Mouse (Mus musculus) hindbrain, embryonic 15.5 days (tissue): ENCODE data around the gene Higd2a. TPM values are rescaled to one million over a fixed set of nuclear protein-coding genes. Genes with fewer than 3 reads are reported as not detected.
A peak's percentile ranks its signal among the peaks of the same experiment; 100 is the strongest.

Experiments
- ATAC-seq: fragments of 200-750 bp; cut with Nextera tagmentation; 2 replicates; pipeline ENCODE4 v1.8.0; 2017; ENCODE audit warnings: low read depth, moderate number of reproducible peaks, moderate TSS enrichment; ENCODE audit not compliant: low FRiP score
- H3K27ac ChIP-seq: fragments of 300-500 bp; sonication (generic); replicated peaks from 2 replicates; pipeline ENCODE4 v1.5.1; 2015; ENCODE audit warnings: mild to moderate bottlenecking, inconsistent platforms
- H3K27me3 ChIP-seq: fragments of 300-500 bp; sonication (generic); 2 replicates; pipeline ENCODE4 v1.6.1; 2015; ENCODE audit warnings: control low read depth, inconsistent platforms
- H3K36me3 ChIP-seq: fragments of 300-500 bp; sonication (generic); 2 replicates; pipeline ENCODE4 v1.6.1; 2015; ENCODE audit warnings: control low read depth, inconsistent platforms
- H3K4me1 ChIP-seq: fragments of 300-500 bp; sonication (generic); replicated peaks from 2 replicates; pipeline ENCODE4 v1.6.1; 2015; ENCODE audit warnings: control low read depth, inconsistent platforms
- H3K4me2 ChIP-seq: fragments of 300-500 bp; sonication (generic); 2 replicates; pipeline ENCODE4 v1.6.1; 2015; ENCODE audit warnings: moderate library complexity, mild to moderate bottlenecking, inconsistent platforms
- H3K4me3 ChIP-seq: fragments of 300-500 bp; sonication (generic); 2 replicates; pipeline ENCODE4 v1.5.1; 2015; ENCODE audit warnings: mild to moderate bottlenecking, inconsistent platforms
- H3K9ac ChIP-seq: fragments of 300-500 bp; sonication (generic); 2 replicates; pipeline ENCODE4 v1.6.1; 2015; ENCODE audit warnings: inconsistent platforms
- H3K9me3 ChIP-seq: fragments of 300-500 bp; sonication (generic); 2 replicates; pipeline ENCODE4 v1.6.1; 2016; ENCODE audit warnings: control low read depth, inconsistent platforms
- WGBS: fragments of 180-500 bp; shearing (Covaris S2); methylation state at CpG from one replicate; pipeline ENCODE4 v1.1.7; 2015; 5-methylcytosine and 5-hydroxymethylcytosine counted together
- polyA plus RNA-seq: library from polyadenylated mRNA; unstranded; fragments of >200 nt; fragmentation: Nextera tagmentation; extraction: Ambion mirVana; gene quantifications from 2 replicates; pipeline ENCODE4 v1.2.1, GENCODE M21; 2015

The Higd2a gene
- polyA plus RNA-seq, 1 experiment from 2014 or later: 261 TPM

- H3K4me3 ChIP-seq: no peak overlapping the region
- 0 out of 2 replicates have a peak, but pooled peaks cover 2% of the 10 kb centered on the region for H3K27me3 ChIP-seq
- H3K4me2 ChIP-seq: no peak overlapping the region
- no peak overlapping the region for H3K9ac ChIP-seq
- no peaks in the 10 kb centered on the region for H3K9me3 ChIP-seq
- WGBS: 41% methylated on average over 5 of the region's 5 CpGs
- H3K36me3 ChIP-seq: no peaks in the 10 kb centered on the region
- H3K4me1 ChIP-seq: peaks cover 9% of the 10 kb centered on the region
- no peak for ATAC-seq
- H3K27ac ChIP-seq: no peak overlapping the region
Observed at GRCm38 (mm10) chr13:54568380-54568779, 21.6 kb upstream of the Higd2a start.

DNA sequence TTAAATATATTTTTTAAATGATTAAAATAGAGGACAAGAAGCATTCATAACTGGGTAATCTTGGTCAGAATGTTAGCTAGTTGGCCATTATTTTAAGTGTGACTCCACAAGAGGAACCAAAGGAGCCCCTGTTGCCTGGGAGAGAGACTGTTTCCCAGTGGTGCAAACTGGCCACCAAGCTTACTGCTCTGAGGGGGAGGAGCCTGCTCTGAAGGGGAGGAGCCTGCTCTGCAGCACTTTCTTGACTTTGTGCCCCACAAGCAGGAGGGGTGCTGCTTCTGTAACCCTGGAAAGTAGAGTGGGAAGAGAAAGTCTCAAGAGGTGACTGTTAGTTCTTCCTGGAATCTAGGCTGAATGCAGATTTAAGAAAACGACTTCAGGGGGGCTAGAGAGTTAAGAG lies 20.7 kb upstream of the Higd2a start:
- Histone ChIP-seq H3K9ac (no peak overlapping the region), H3K4me2 (no peak overlapping the region), H3K4me3 (no peak overlapping the region), H3K36me3 (no peaks in the 10 kb centered on the region), H3K27ac (no peak overlapping the region), H3K4me1 (peaks cover 3% of the 10 kb centered on the region), H3K27me3 (0 out of 2 replicates have a peak, but pooled peaks cover 7% of the 10 kb centered on the region), H3K9me3 (no peaks in the 10 kb centered on the region)
- WGBS: 50% methylated on average over 1 of the region's 1 CpGs
- ATAC-seq: no peak

- H3K4me1 ChIP-seq: peaks cover 7% of the 10 kb centered on the region
- H3K4me2 ChIP-seq: no peak overlapping the region
- no peak for ATAC-seq
- H3K4me3 ChIP-seq: no peak overlapping the region
- H3K36me3 ChIP-seq: no peaks in the 10 kb centered on the region
- 83% methylated on average over 4 of the region's 4 CpGs for WGBS
- no peak overlapping the region for H3K27ac ChIP-seq
- no peaks in the 10 kb centered on the region for H3K9me3 ChIP-seq
- 0 out of 2 replicates have a peak, but pooled peaks cover 7% of the 10 kb centered on the region for H3K27me3 ChIP-seq
- H3K9ac ChIP-seq: no peak overlapping the region
Observed at GRCm38 (mm10) chr13:54570736-54571135, 19.3 kb upstream of the Higd2a start.

DNA sequence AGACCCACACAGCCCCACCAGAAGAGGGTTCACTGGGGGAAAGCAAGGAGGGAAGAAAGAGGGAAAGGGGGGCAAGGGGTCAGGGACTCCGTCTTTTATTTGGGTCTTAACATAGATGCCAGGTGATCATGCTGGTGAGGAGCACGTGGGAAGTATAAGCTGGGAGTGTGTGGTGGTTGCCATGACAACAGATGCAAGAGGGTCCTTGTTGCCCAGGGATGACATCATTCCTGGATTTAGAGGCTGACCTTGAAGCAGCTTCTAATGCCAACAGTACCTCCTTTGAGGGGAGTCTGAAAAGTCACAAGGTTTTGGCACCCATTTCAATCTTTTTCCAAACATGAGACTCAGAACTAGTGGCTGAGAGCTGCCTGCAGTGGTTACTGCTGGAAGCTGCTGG lies 18.4 kb upstream of the Higd2a start:
- H3K27me3 ChIP-seq: 0 out of 2 replicates have a peak, but pooled peaks cover 7% of the 10 kb centered on the region
- H3K4me1 ChIP-seq: peaks cover 16% of the 10 kb centered on the region
- H3K36me3 ChIP-seq: no peaks in the 10 kb centered on the region
- H3K4me3 ChIP-seq: no peak overlapping the region
- H3K27ac ChIP-seq: no peak overlapping the region
- ATAC-seq: no peak
- H3K9me3 ChIP-seq: no peaks in the 10 kb centered on the region
- no peak overlapping the region for H3K9ac ChIP-seq
- H3K4me2 ChIP-seq: no peak overlapping the region
- 38% methylated on average over 2 of the region's 2 CpGs for WGBS

DNA sequence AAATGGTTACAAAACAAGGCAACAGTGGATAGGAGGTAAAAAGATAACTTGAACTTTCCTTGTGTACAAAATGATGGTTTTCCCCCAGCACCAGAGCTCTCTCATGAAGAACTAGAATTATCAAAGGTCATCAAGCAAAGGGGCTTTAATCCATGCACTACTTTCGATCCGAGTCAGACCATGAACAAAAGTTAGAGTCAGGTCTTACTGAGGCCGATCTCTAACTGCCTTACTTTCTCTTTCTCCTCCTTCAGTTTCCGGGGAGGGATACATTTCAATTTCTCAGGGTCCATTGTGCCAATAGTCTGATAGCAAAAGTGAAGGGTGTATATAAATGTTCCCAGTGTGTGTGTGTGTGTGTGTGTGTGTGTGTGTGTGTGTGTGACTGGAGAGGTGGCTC lies 17.4 kb upstream of the Higd2a start:
- H3K27me3 ChIP-seq: 0 out of 2 replicates have a peak, but pooled peaks cover 7% of the 10 kb centered on the region
- no peak for ATAC-seq
- no peaks in the 10 kb centered on the region for H3K9me3 ChIP-seq
- 84% methylated on average over 4 of the region's 4 CpGs for WGBS
- H3K4me1 ChIP-seq: peaks cover 24% of the 10 kb centered on the region
- H3K36me3 ChIP-seq: peaks cover 6% of the 10 kb centered on the region; the same call in 1 of the 2 replicates
- no peak overlapping the region for H3K4me2 ChIP-seq
- H3K27ac ChIP-seq: no peak overlapping the region
- no peak overlapping the region for H3K9ac ChIP-seq
- no peak overlapping the region for H3K4me3 ChIP-seq

- peak within 1 kb of the TSS; percentile 80 for H3K27ac ChIP-seq
Observed at GRCm38 (mm10) chr13:54574854-54575481, 15.0 kb upstream of the Higd2a start, which contains the start of gene Arl10. TSS of gene Arl10 (plus strand) at chr13:54575015.

GRCm38 (mm10) chr13:54575489-54575888 lies 14.5 kb upstream of the Higd2a start:
- Histone ChIP-seq H3K27me3 (0 out of 2 replicates have a peak, but pooled peaks cover 7% of the 10 kb centered on the region), H3K4me1 (peaks cover 28% of the 10 kb centered on the region), H3K4me2 (peak overlapping the region; percentile 94), H3K9ac (peak overlapping the region; percentile 89), H3K9me3 (no peaks in the 10 kb centered on the region), H3K36me3 (peaks cover 18% of the 10 kb centered on the region), H3K4me3 (peak overlapping the region; percentile 71), H3K27ac (peak overlapping the region; percentile 80)
- 1% methylated on average over 19 of the region's 19 CpGs for WGBS
- 0 out of 2 replicates have a peak, but pooled peaks have one; percentile 10 for ATAC-seq

More at GRCm38 (mm10) chr13:54574854-54575481, 15.0 kb upstream of the Higd2a start, which contains the start of gene Arl10:
- Histone ChIP-seq H3K27me3 (0 out of 2 replicates have a peak, but pooled peaks cover 7% of the 10 kb centered on the region), H3K4me1 (peaks cover 28% of the 10 kb centered on the region), H3K4me2 (peak within 1 kb of the TSS; percentile 94), H3K36me3 (peaks cover 18% of the 10 kb centered on the region), H3K4me3 (peak within 1 kb of the TSS; percentile 71), H3K9me3 (no peaks in the 10 kb centered on the region), H3K9ac (peak within 1 kb of the TSS; percentile 89)
- ATAC-seq: peak; percentile 92
- under 1% methylated on average over 54 of the region's 55 CpGs for WGBS

DNA sequence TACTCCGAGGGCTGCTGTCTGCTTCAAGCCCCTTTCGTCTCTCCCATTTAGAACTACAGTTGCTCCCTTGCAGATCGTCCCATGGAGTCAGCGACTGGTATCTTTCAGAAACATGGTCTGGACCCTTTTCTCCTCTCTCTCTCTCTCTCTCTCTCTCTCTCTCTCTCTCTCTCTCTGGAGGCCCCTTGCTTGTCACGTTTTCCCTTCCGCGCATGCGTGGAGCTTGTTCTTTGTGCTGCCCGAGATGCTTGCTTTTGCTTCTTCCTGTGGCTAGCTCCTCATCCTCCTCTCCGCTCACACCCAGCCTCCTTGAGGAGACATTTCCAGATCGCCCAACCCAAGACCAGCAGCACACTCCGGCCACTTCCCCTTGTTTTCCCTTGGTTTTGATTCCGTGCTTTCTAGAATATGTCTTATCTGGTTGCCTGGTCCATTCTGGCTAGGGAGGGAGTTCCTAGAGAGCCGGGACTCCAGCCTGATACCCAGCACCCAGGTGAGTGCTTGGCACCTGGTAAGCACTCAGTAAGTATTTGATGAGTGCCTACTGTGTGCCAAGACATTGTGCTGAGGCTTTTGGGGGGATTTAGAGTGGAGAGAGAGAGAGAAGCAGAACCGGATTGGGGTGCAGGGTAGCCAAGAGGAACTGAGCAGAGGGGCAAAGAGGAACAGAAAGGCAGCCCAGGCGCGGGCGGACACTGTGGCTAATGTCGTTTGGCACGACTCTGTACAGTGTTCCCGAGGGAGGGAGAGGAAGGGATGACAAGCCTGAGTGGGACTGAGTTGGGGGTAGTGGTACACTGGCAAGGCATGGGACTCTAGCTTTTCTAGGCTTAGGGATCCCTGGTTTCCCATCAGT lies 12.1 kb upstream of the Higd2a start:
- Histone ChIP-seq H3K4me3 (no peak overlapping the region), H3K27ac (no peak overlapping the region), H3K9me3 (no peaks in the 10 kb centered on the region), H3K36me3 (peaks cover 35% of the 10 kb centered on the region), H3K9ac (no peak overlapping the region), H3K4me2 (no peak overlapping the region), H3K4me1 (peaks cover 31% of the 10 kb centered on the region), H3K27me3 (0 out of 2 replicates have a peak, but pooled peaks cover 5% of the 10 kb centered on the region)
- WGBS: 79% methylated on average over 21 of the region's 21 CpGs
- no peak for ATAC-seq

DNA sequence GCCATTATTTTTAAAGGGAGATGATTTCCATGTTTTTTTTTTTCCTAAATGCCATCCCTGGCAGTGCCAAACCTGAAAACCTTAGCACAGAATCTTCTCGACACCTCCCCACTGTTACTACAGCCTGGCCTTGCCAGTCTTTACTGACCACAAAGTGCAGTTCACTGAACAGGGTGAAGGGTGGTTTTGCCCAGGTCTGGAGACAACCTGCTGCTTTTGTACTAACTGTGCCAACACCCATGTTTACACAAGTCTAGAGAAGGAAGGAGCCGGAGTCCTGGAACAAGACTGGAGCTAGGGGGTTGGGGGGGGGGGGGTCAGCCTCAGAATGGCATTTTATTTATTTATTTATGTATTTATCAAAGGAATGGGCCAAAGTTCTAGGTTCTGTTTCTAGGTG lies 8.6 kb upstream of the Higd2a start:
- 86% methylated on average over 2 of the region's 2 CpGs for WGBS
- Histone ChIP-seq H3K4me1 (peaks cover 17% of the 10 kb centered on the region), H3K9ac (no peak overlapping the region), H3K27ac (no peak overlapping the region), H3K27me3 (no peaks in the 10 kb centered on the region), H3K36me3 (peaks cover 67% of the 10 kb centered on the region), H3K4me3 (no peak overlapping the region), H3K9me3 (no peaks in the 10 kb centered on the region), H3K4me2 (no peak overlapping the region)
- ATAC-seq: no peak

GRCm38 (mm10) chr13:54582126-54582525 lies 7.9 kb upstream of the Higd2a start:
- Histone ChIP-seq H3K9ac (no peak overlapping the region), H3K4me1 (peaks cover 10% of the 10 kb centered on the region), H3K27ac (no peak overlapping the region), H3K9me3 (no peaks in the 10 kb centered on the region), H3K4me3 (no peak overlapping the region), H3K36me3 (peaks cover 64% of the 10 kb centered on the region), H3K4me2 (no peak overlapping the region), H3K27me3 (no peaks in the 10 kb centered on the region)
- 66% methylated on average over 10 of the region's 10 CpGs for WGBS
- ATAC-seq: no peak

DNA sequence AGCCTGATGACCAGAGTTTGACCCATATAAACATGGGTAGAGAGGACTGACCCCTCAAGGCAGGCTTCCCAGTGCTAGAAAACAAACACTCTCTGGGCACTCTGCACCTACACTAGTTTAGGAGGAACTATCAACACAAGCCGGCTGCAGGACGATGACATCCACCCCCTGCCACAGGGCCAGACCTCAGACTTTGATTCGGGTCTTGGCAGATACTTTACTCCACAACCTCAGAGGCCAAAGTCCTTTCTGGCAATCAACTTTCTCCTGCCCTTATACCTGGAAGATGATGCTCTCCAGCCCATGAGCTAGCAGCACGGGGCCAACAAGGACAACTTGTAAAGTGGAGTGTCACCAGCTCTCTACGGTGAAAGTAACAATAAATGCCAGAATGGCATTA lies 7.1 kb upstream of the Higd2a start:
- Histone ChIP-seq H3K4me2 (no peak overlapping the region), H3K9ac (no peak overlapping the region), H3K4me1 (peaks cover 6% of the 10 kb centered on the region), H3K4me3 (no peak overlapping the region), H3K9me3 (no peaks in the 10 kb centered on the region), H3K36me3 (peaks cover 65% of the 10 kb centered on the region), H3K27ac (no peak overlapping the region), H3K27me3 (no peaks in the 10 kb centered on the region)
- WGBS: 90% methylated on average over 5 of the region's 5 CpGs
- no peak for ATAC-seq

DNA sequence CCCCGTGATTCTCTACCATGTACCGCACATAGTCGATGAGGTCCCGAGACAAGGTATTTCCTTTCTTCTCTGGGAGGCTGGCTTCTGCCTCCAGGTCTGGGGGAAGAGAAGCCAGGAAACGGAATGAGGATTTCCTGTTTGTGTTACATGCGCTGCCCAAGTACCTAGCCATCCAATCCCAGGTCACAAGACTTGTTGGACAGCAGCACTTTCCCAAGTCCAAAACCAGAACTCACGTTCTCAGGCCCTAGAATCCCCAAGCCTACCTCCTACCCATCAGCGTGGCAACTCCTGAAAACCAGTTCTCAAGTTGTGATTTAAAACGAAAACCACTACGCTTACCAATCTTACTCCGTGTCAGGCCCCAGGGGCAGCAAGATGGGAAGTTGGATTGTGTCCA lies 4.2 kb upstream of the Higd2a start:
- WGBS: 90% methylated on average over 11 of the region's 11 CpGs
- ATAC-seq: no peak
- H3K27ac ChIP-seq: no peak overlapping the region
- no peaks in the 10 kb centered on the region for H3K27me3 ChIP-seq
- no peaks in the 10 kb centered on the region for H3K9me3 ChIP-seq
- H3K36me3 ChIP-seq: peaks cover 51% of the 10 kb centered on the region
- no peak overlapping the region for H3K4me3 ChIP-seq
- H3K4me2 ChIP-seq: no peak overlapping the region
- peaks cover 17% of the 10 kb centered on the region for H3K4me1 ChIP-seq
- H3K9ac ChIP-seq: no peak overlapping the region
